Mouse (Mus musculus) limb, embryonic 11.5 days (tissue): ENCODE results near the gene Apol9a. TPM values are rescaled to one million over a fixed set of nuclear protein-coding genes. Genes with fewer than 3 reads are reported as not detected.

Experiments
- ATAC-seq: fragments of 200-750 bp; cut with Nextera tagmentation; 2 replicates; pipeline ENCODE4 v1.8.0; 2017; ENCODE audit warnings: low read depth; ENCODE audit not compliant: insufficient number of reproducible peaks, low FRiP score, low TSS enrichment
- DNase-seq: peaks from one replicate; pipeline ENCODE4 v3.0.0-alpha.2; 2015; ENCODE audit warnings: low spot score
- H3K27ac ChIP-seq: fragments of 300-500 bp; sonication (generic); replicated peaks from 2 replicates; pipeline ENCODE4 v1.5.1; 2014; ENCODE audit warnings: low read depth, mild to moderate bottlenecking, low read length
- H3K27me3 ChIP-seq: fragments of 300-500 bp; sonication (generic); 2 replicates; pipeline ENCODE4 v1.6.1; 2014; ENCODE audit warnings: mild to moderate bottlenecking, low read length, mixed read lengths; ENCODE audit not compliant: control insufficient read depth, insufficient read depth
- H3K36me3 ChIP-seq: fragments of 300-500 bp; sonication (generic); 2 replicates; pipeline ENCODE4 v1.6.1; 2014; ENCODE audit warnings: mild to moderate bottlenecking, low read length, moderate library complexity, mixed read lengths; ENCODE audit not compliant: control insufficient read depth, insufficient read depth
- H3K4me1 ChIP-seq: fragments of 300-500 bp; sonication (generic); 2 replicates; pipeline ENCODE4 v1.6.1; 2014; ENCODE audit warnings: low read length, mixed read lengths; ENCODE audit not compliant: control insufficient read depth, insufficient read depth
- H3K4me2 ChIP-seq: fragments of 300-500 bp; sonication (generic); 2 replicates; pipeline ENCODE4 v1.6.1; 2014; ENCODE audit warnings: low read depth, mild to moderate bottlenecking, moderate library complexity; ENCODE audit not compliant: severe bottlenecking
- H3K4me3 ChIP-seq: fragments of 300-500 bp; sonication (generic); 2 replicates; pipeline ENCODE4 v1.5.1; 2014; ENCODE audit warnings: low read depth, low read length
- H3K9ac ChIP-seq: fragments of 300-500 bp; sonication (generic); 2 replicates; pipeline ENCODE4 v1.6.1; 2014; ENCODE audit warnings: mild to moderate bottlenecking, low read length
- H3K9me3 ChIP-seq: fragments of 300-500 bp; sonication (generic); 2 replicates; pipeline ENCODE4 v1.6.1; 2016; ENCODE audit warnings: low read length; ENCODE audit not compliant: control insufficient read depth
- WGBS: fragments of 180-500 bp; shearing (Covaris S2); extraction: QIAGEN DNeasy Blood & Tissue Kit; methylation state at CpG from one replicate; pipeline ENCODE4 v1.1.7; 2014; 5-methylcytosine and 5-hydroxymethylcytosine counted together
- polyA plus RNA-seq: library from polyadenylated mRNA; unstranded; fragments of >200 nt; fragmentation: Nextera tagmentation; extraction: Ambion mirVana; gene quantifications from 2 replicates; pipeline ENCODE4 v1.2.1, GENCODE M21; 2014

Apol9a gene
- polyA plus RNA-seq, 1 experiment from 2014 or later = not detected

- no peak overlapping the region for H3K4me3 ChIP-seq
- no peaks in the 10 kb centered on the region for H3K27me3 ChIP-seq
- ATAC-seq (no peak), DNase-seq (no peak)
- no peak overlapping the region for H3K9ac ChIP-seq
- H3K27ac ChIP-seq = no peak overlapping the region
- WGBS = 91% methylated on average over 7 of the region's 7 CpGs
- no peaks in the 10 kb centered on the region for H3K36me3 ChIP-seq
- no peak overlapping the region for H3K4me2 ChIP-seq
- H3K9me3 ChIP-seq = no peaks in the 10 kb centered on the region
- no peaks in the 10 kb centered on the region for H3K4me1 ChIP-seq
Observed at GRCm38 (mm10) chr15:77384340-77385030, 26.4 kb downstream of the Apol9a start.

- ATAC-seq (no peak), DNase-seq (no peak)
- H3K9me3 ChIP-seq = no peaks in the 10 kb centered on the region
- H3K27me3 ChIP-seq = no peaks in the 10 kb centered on the region
- no peak overlapping the region for H3K27ac ChIP-seq
- H3K36me3 ChIP-seq = no peaks in the 10 kb centered on the region
- no peak overlapping the region for H3K4me2 ChIP-seq
- WGBS = 81% methylated on average over 1 of the region's 1 CpGs
- H3K4me1 ChIP-seq = no peaks in the 10 kb centered on the region
- no peak overlapping the region for H3K9ac ChIP-seq
- H3K4me3 ChIP-seq = no peak overlapping the region
Observed at GRCm38 (mm10) chr15:77382880-77383279, 28.1 kb downstream of the Apol9a start.

- no peaks in the 10 kb centered on the region for H3K27me3 ChIP-seq
- 90% methylated on average over 11 of the region's 11 CpGs for WGBS
- no peak overlapping the region for H3K9ac ChIP-seq
- H3K9me3 ChIP-seq = no peaks in the 10 kb centered on the region
- no peaks in the 10 kb centered on the region for H3K4me1 ChIP-seq
- no peak overlapping the region for H3K27ac ChIP-seq
- no peak overlapping the region for H3K4me2 ChIP-seq
- H3K36me3 ChIP-seq = no peaks in the 10 kb centered on the region
- H3K4me3 ChIP-seq = no peak overlapping the region
- DNase-seq (no peak), ATAC-seq (no peak)
Observed at GRCm38 (mm10) chr15:77382271-77382850, 28.6 kb downstream of the Apol9a start.

GRCm38 (mm10) chr15:77381481-77381880 lies 29.5 kb downstream of the Apol9a start:
- ATAC-seq (no peak), DNase-seq (no peak)
- H3K4me3 ChIP-seq = no peak overlapping the region
- no peaks in the 10 kb centered on the region for H3K36me3 ChIP-seq
- 84% methylated on average over 6 of the region's 6 CpGs for WGBS
- no peak overlapping the region for H3K4me2 ChIP-seq
- H3K9ac ChIP-seq = no peak overlapping the region
- H3K27me3 ChIP-seq = no peaks in the 10 kb centered on the region
- no peaks in the 10 kb centered on the region for H3K4me1 ChIP-seq
- no peaks in the 10 kb centered on the region for H3K9me3 ChIP-seq
- H3K27ac ChIP-seq = no peak overlapping the region

- H3K27ac ChIP-seq = no peak overlapping the region
- no peak for DNase-seq
- ATAC-seq = no peak
- WGBS = 58% methylated on average over 4 of the region's 4 CpGs
- no peak overlapping the region for H3K9ac ChIP-seq
- H3K4me2 ChIP-seq = no peak overlapping the region
- H3K4me1 ChIP-seq = no peaks in the 10 kb centered on the region
- no peaks in the 10 kb centered on the region for H3K36me3 ChIP-seq
- no peaks in the 10 kb centered on the region for H3K27me3 ChIP-seq
- H3K4me3 ChIP-seq = no peak overlapping the region
- no peaks in the 10 kb centered on the region for H3K9me3 ChIP-seq
Observed at GRCm38 (mm10) chr15:77379921-77380320, 31.0 kb downstream of the Apol9a start.

- Histone ChIP-seq H3K4me1 (no peaks in the 10 kb centered on the region), H3K27ac (no peak overlapping the region), H3K9me3 (no peaks in the 10 kb centered on the region), H3K27me3 (no peaks in the 10 kb centered on the region), H3K4me2 (no peak overlapping the region), H3K36me3 (no peaks in the 10 kb centered on the region), H3K9ac (no peak overlapping the region), H3K4me3 (no peak overlapping the region)
- DNase-seq (no peak), ATAC-seq (no peak)
- 98% methylated on average over 4 of the region's 4 CpGs for WGBS
Observed at GRCm38 (mm10) chr15:77377419-77377818, 33.5 kb downstream of the Apol9a start.

GRCm38 (mm10) chr15:77376920-77377319 lies 34.0 kb downstream of the Apol9a start:
- Histone ChIP-seq H3K4me2 (no peak overlapping the region), H3K27ac (no peak overlapping the region), H3K36me3 (no peaks in the 10 kb centered on the region), H3K9ac (no peak overlapping the region), H3K4me1 (no peaks in the 10 kb centered on the region), H3K4me3 (no peak overlapping the region), H3K27me3 (no peaks in the 10 kb centered on the region), H3K9me3 (no peaks in the 10 kb centered on the region)
- ATAC-seq = no peak
- 85% methylated on average over 7 of the region's 7 CpGs for WGBS
- no peak for DNase-seq

GRCm38 (mm10) chr15:77370588-77370987 lies 40.3 kb downstream of the Apol9a start:
- no peak overlapping the region for H3K4me3 ChIP-seq
- H3K27ac ChIP-seq = no peak overlapping the region
- WGBS = 92% methylated on average over 8 of the region's 8 CpGs
- H3K9ac ChIP-seq = no peak overlapping the region
- no peaks in the 10 kb centered on the region for H3K27me3 ChIP-seq
- no peak overlapping the region for H3K4me2 ChIP-seq
- H3K4me1 ChIP-seq = peaks cover 14% of the 10 kb centered on the region
- no peaks in the 10 kb centered on the region for H3K36me3 ChIP-seq
- DNase-seq (no peak), ATAC-seq (no peak)
- H3K9me3 ChIP-seq = no peaks in the 10 kb centered on the region; the same call in 1 of the 2 replicates
